Mouse (Mus musculus) small intestine, adult 2 months (tissue): Measurements from ENCODE around the gene Pxk.

ENCODE experiments used
- CTCF ChIP-seq: fragments of 200-500 bp; IDR thresholded peaks from 2 replicates; pipeline ENCODE4 v1.5.1; 2012; ENCODE audit warnings: low read depth, mild to moderate bottlenecking, control low read depth, inconsistent platforms, low read length, moderate library complexity, mixed read lengths; ENCODE audit not compliant: insufficient replicate concordance, insufficient read length; ENCODE audit errors: extremely low read depth
- POLR2A ChIP-seq: fragments of 200-500 bp; IDR thresholded peaks from 2 replicates; pipeline ENCODE4 v1.6.1; 2012; ENCODE audit warnings: low read depth, mild to moderate bottlenecking, control low read depth, inconsistent platforms, low read length, moderate library complexity

DNA sequence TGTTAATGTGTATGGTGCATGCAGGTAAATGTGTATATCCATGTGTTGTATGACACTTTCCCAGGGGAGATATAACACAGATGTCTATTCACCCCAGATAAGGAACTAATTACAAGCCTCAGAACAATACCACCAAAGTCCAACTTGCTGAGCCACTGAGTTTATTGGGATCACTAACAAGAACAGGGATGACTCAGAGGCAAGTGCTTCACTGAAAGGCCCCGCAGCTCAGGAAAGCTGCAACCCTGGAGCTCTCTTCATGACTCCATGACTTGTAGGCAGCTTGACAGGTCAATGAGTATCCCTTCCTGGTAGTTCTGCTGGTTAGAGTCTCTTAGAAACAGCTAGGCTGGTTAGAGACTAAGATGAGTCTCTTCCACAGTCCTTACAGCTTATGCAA, 11.0 kb downstream of the Pxk start:
- TF ChIP-seq CTCF (no peak), POLR2A (no peak)
